Mouse (Mus musculus): Measurements from ENCODE around the gene Acadl. TPM values are rescaled to one million over a fixed set of nuclear protein-coding genes. Genes with fewer than 3 reads are reported as not detected.
A peak's percentile ranks its signal among the peaks of the same experiment; 100 is the strongest.

Gene Acadl
- polyA plus RNA-seq (2015; fragmentation: Nextera tagmentation; extraction: Ambion mirVana) = 144 and 161 TPM in 2 replicates

DNA sequence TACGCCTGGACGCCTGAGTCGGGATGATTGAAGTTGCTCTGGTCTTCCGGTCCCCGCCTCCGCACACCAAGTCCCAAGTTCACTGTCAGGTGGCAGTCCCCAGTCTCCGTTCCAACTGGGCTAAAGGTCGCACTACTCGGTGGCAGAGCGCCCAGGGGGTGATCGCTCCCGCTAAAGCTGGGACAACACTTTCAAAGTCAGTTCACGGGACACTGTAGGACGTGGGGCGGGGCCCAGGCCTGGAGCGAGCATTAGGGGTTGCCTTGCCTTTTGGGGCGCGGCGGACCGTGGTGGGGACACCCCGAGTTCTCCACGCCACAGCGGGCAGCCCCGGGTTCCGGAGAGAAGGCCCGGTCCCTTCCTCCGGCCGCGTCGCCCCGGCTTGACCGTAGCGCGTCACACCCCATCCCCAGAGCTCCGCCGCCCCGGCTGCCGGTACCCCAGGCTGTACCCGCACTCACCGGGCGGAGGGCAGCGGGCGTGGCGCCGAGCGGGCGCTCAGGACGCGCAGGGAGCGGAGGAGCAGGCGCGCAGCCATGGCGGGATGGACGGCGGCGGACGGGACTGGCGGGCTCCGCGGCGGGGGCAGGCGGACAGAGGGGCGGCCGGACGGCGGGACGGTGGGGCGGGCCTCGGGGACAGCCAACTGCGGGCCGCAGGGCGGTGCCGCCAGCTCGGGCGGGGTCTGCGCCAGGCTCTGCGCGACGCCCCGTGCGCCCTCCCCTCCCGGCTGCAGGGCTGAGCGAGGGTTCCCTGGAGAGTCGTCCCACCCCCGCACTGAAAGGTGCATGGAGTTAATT is at the start of gene Acadl:
Gene Acadl (minus strand): TSS at position 566 of the 800 bp plus-strand sequence.
- under 1% methylated on average over 68 of the region's 85 CpGs for WGBS
- ATAC-seq (ENCODE audit: low FRiP score, low TSS enrichment) = peak; percentile 98

DNA sequence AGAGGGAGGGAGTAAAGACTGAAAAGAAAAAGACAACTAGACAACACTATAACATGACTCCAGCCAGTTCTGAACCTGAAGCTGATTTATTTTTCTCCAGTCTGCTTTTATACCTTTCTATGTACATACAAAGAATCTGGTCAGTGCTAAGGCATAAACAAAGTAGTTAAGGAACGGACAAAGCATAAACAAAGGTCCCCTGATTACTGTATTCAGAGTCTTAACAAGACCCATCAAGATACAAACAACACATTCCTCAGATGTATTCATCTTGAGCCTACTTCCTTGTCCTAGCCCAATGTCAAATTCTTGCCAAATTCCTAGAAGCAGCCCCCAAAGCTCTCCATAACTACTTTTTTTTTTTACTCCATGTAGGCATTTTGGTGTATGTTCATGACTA is 49.2 kb upstream of the Acadl start:
- Histone ChIP-seq H3K36me3 (ENCODE audit: insufficient read depth, low read length) (no peaks in the 10 kb centered on the region), H3K4me3 (ENCODE audit: low read length) (no peak overlapping the region), H3K4me2 (replicated peaks; ENCODE audit: low read depth, low read length) (no peak overlapping the region), H3K27me3 (ENCODE audit: insufficient read depth, low read length) (no peaks in the 10 kb centered on the region), H3K9me3 (ENCODE audit: low read length) (peaks cover 6% of the 10 kb centered on the region), H3K27ac (ENCODE audit: low read length) (no peak overlapping the region), H3K4me1 (ENCODE audit: insufficient read depth, low read length) (no peaks in the 10 kb centered on the region), H3K9ac (replicated peaks; ENCODE audit: low read length) (no peak overlapping the region)
- no peak for ATAC-seq (ENCODE audit: low FRiP score, low TSS enrichment)
- WGBS = 85% methylated on average over 1 of the region's 1 CpGs

More for the DNA sequence above, at the start of gene Acadl:
- Histone ChIP-seq H3K27ac (ENCODE audit: low read length) (peak within 1 kb of the TSS; percentile 93), H3K9ac (replicated peaks; ENCODE audit: low read length) (peak within 1 kb of the TSS; percentile 90), H3K36me3 (ENCODE audit: insufficient read depth, low read length) (peaks cover 16% of the 10 kb centered on the region), H3K4me2 (replicated peaks; ENCODE audit: low read depth, low read length) (peak within 1 kb of the TSS; percentile 52), H3K9me3 (ENCODE audit: low read length) (peaks cover 9% of the 10 kb centered on the region; the same call in 1 of the 2 replicates), H3K27me3 (ENCODE audit: insufficient read depth, low read length) (no peaks in the 10 kb centered on the region), H3K4me3 (ENCODE audit: low read length) (peak within 1 kb of the TSS; percentile 86), H3K4me1 (ENCODE audit: insufficient read depth, low read length) (peaks cover 8% of the 10 kb centered on the region)

GRCm38 (mm10) chr1:66902566-66902965 is 39.5 kb upstream of the Acadl start:
- no peaks in the 10 kb centered on the region for H3K9me3 ChIP-seq (ENCODE audit: low read length)
- no peak overlapping the region for H3K4me2 ChIP-seq (replicated peaks; ENCODE audit: low read depth, low read length)
- WGBS = 90% methylated on average over 3 of the region's 3 CpGs
- no peak for ATAC-seq (ENCODE audit: low FRiP score, low TSS enrichment)
- no peak overlapping the region for H3K27ac ChIP-seq (ENCODE audit: low read length)
- no peaks in the 10 kb centered on the region for H3K36me3 ChIP-seq (ENCODE audit: insufficient read depth, low read length)
- no peaks in the 10 kb centered on the region for H3K4me1 ChIP-seq (ENCODE audit: insufficient read depth, low read length)
- H3K27me3 ChIP-seq (ENCODE audit: insufficient read depth, low read length) = no peaks in the 10 kb centered on the region
- H3K9ac ChIP-seq (replicated peaks; ENCODE audit: low read length) = no peak overlapping the region
- H3K4me3 ChIP-seq (ENCODE audit: low read length) = no peak overlapping the region

- H3K27me3 ChIP-seq (ENCODE audit: insufficient read depth, low read length) = no peaks in the 10 kb centered on the region
- H3K36me3 ChIP-seq (ENCODE audit: insufficient read depth, low read length) = no peaks in the 10 kb centered on the region
- no peaks in the 10 kb centered on the region for H3K9me3 ChIP-seq (ENCODE audit: low read length)
- no peak overlapping the region for H3K9ac ChIP-seq (replicated peaks; ENCODE audit: low read length)
- H3K4me2 ChIP-seq (replicated peaks; ENCODE audit: low read depth, low read length) = no peak overlapping the region
- no peak overlapping the region for H3K27ac ChIP-seq (ENCODE audit: low read length)
- WGBS = 63% methylated on average over 4 of the region's 4 CpGs
- ATAC-seq (ENCODE audit: low FRiP score, low TSS enrichment) = no peak
- H3K4me1 ChIP-seq (ENCODE audit: insufficient read depth, low read length) = 0 out of 2 replicates have a peak, but pooled peaks cover 1% of the 10 kb centered on the region
- no peak overlapping the region for H3K4me3 ChIP-seq (ENCODE audit: low read length)
Observed at GRCm38 (mm10) chr1:66900946-66901345, 37.9 kb upstream of the Acadl start.

- Histone ChIP-seq H3K9me3 (ENCODE audit: low read length) (no peaks in the 10 kb centered on the region), H3K9ac (replicated peaks; ENCODE audit: low read length) (no peak overlapping the region), H3K4me3 (ENCODE audit: low read length) (no peak overlapping the region), H3K27me3 (ENCODE audit: insufficient read depth, low read length) (no peaks in the 10 kb centered on the region), H3K27ac (ENCODE audit: low read length) (no peak overlapping the region), H3K36me3 (ENCODE audit: insufficient read depth, low read length) (no peaks in the 10 kb centered on the region), H3K4me1 (ENCODE audit: insufficient read depth, low read length) (0 out of 2 replicates have a peak, but pooled peaks cover 3% of the 10 kb centered on the region), H3K4me2 (replicated peaks; ENCODE audit: low read depth, low read length) (no peak overlapping the region)
- 63% methylated on average over 7 of the region's 7 CpGs for WGBS
- ATAC-seq (ENCODE audit: low FRiP score, low TSS enrichment) = no peak
Observed at GRCm38 (mm10) chr1:66898261-66898660, 35.2 kb upstream of the Acadl start.

- H3K36me3 ChIP-seq (ENCODE audit: insufficient read depth, low read length) = no peaks in the 10 kb centered on the region
- peak overlapping the region; percentile 13; the same call in 1 of the 2 replicates for H3K4me3 ChIP-seq (ENCODE audit: low read length)
- H3K27ac ChIP-seq (ENCODE audit: low read length) = no peak overlapping the region
- H3K4me2 ChIP-seq (replicated peaks; ENCODE audit: low read depth, low read length) = peak overlapping the region; percentile 45
- H3K27me3 ChIP-seq (ENCODE audit: insufficient read depth, low read length) = no peaks in the 10 kb centered on the region
- H3K4me1 ChIP-seq (ENCODE audit: insufficient read depth, low read length) = 0 out of 2 replicates have a peak, but pooled peaks cover 3% of the 10 kb centered on the region
- no peaks in the 10 kb centered on the region for H3K9me3 ChIP-seq (ENCODE audit: low read length)
- peak overlapping the region; percentile 49 for H3K9ac ChIP-seq (replicated peaks; ENCODE audit: low read length)
- WGBS = 40% methylated on average over 5 of the region's 5 CpGs
- ATAC-seq (ENCODE audit: low FRiP score, low TSS enrichment) = 0 out of 2 replicates have a peak, but pooled peaks have one; percentile 29
Observed at GRCm38 (mm10) chr1:66896556-66896955, 33.5 kb upstream of the Acadl start.

DNA sequence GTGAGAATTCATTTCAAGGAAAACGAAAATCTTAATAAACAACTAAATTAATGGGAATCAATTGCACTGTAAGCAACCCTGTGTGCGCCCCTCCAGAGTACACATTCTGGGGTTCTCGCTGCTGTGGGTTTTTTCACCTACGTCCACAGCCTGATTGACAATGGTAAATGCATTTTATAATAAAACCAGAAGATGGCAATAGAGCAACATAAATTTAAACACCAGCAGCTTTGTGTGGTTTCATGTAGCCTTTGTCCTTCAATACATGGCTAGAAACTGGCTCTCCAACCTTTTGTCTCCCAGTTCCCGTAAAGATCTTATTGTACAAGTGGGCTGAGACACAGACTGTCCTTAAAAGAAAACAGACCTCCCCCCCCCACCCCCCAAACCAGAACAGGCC is 33.0 kb upstream of the Acadl start:
- Histone ChIP-seq H3K27ac (ENCODE audit: low read length) (no peak overlapping the region), H3K4me1 (ENCODE audit: insufficient read depth, low read length) (0 out of 2 replicates have a peak, but pooled peaks cover 3% of the 10 kb centered on the region), H3K9me3 (ENCODE audit: low read length) (no peaks in the 10 kb centered on the region), H3K9ac (replicated peaks; ENCODE audit: low read length) (peak overlapping the region; percentile 49), H3K4me3 (ENCODE audit: low read length) (peak overlapping the region; percentile 13), H3K4me2 (replicated peaks; ENCODE audit: low read depth, low read length) (peak overlapping the region; percentile 45), H3K36me3 (ENCODE audit: insufficient read depth, low read length) (no peaks in the 10 kb centered on the region), H3K27me3 (ENCODE audit: insufficient read depth, low read length) (no peaks in the 10 kb centered on the region)
- 32% methylated on average over 5 of the region's 5 CpGs for WGBS
- ATAC-seq (ENCODE audit: low FRiP score, low TSS enrichment) = peak; percentile 84

DNA sequence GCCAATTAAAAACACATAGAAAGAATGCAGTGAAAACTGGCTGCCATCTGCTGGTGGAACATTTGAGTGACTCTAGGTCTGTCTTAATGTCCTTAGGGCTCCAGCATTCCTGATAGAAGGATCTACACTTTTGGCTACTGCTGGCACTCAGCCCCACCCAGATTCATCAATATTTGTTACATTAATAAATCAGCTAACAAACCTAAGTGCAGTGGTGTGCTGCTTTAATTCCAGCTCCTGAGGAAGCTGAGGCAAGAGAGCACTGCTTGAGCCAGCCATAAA is 32.7 kb upstream of the Acadl start:
- Histone ChIP-seq H3K4me3 (ENCODE audit: low read length) (peak overlapping the region; percentile 13), H3K9ac (replicated peaks; ENCODE audit: low read length) (no peak overlapping the region), H3K36me3 (ENCODE audit: insufficient read depth, low read length) (no peaks in the 10 kb centered on the region), H3K4me1 (ENCODE audit: insufficient read depth, low read length) (0 out of 2 replicates have a peak, but pooled peaks cover 3% of the 10 kb centered on the region), H3K27me3 (ENCODE audit: insufficient read depth, low read length) (no peaks in the 10 kb centered on the region), H3K9me3 (ENCODE audit: low read length) (no peaks in the 10 kb centered on the region), H3K27ac (ENCODE audit: low read length) (no peak overlapping the region), H3K4me2 (replicated peaks; ENCODE audit: low read depth, low read length) (peak overlapping the region; percentile 45)
- peak; percentile 87 for ATAC-seq (ENCODE audit: low FRiP score, low TSS enrichment)

DNA sequence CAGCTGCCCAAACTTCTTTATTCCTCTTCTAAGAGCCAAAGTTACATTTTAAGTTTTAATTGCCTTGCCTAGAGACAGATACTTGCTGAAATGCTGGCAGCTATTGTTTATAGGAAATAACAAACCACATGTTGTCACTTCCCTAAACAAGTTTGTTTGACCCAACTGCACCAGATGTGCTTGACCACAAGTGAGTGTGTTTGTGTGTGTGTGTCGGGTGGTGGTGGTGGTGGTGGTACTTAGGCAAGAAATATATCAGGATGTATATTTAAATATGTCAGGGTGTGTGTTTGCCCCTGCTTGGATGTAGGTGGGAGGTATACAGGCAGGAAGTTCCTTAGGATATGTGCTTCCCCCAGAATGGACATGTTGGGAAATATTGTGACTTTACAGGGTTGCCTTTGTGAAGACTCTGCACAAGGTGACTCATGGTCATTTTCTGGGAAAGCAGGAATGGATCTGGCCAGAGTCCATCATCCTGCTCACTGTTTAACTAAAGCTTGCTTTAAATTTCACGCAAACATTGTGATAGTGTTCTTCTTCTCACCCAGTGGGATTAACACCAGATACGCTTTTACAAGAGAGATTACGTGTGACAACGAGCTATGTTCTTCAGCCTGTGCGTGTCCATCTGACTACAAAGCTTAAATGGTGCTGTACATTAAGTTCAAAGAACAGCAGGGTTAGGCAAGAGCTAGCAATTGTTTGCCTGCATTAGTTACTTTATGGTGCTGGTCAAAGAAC is 32.2 kb upstream of the Acadl start:
- no peaks in the 10 kb centered on the region for H3K9me3 ChIP-seq (ENCODE audit: low read length)
- WGBS = 68% methylated on average over 6 of the region's 6 CpGs
- no peak overlapping the region for H3K27ac ChIP-seq (ENCODE audit: low read length)
- no peak overlapping the region for H3K9ac ChIP-seq (replicated peaks; ENCODE audit: low read length)
- no peak for ATAC-seq (ENCODE audit: low FRiP score, low TSS enrichment)
- H3K4me3 ChIP-seq (ENCODE audit: low read length) = no peak overlapping the region
- H3K27me3 ChIP-seq (ENCODE audit: insufficient read depth, low read length) = no peaks in the 10 kb centered on the region
- 0 out of 2 replicates have a peak, but pooled peaks cover 3% of the 10 kb centered on the region for H3K4me1 ChIP-seq (ENCODE audit: insufficient read depth, low read length)
- no peak overlapping the region for H3K4me2 ChIP-seq (replicated peaks; ENCODE audit: low read depth, low read length)
- H3K36me3 ChIP-seq (ENCODE audit: insufficient read depth, low read length) = no peaks in the 10 kb centered on the region

- no peak overlapping the region for H3K9ac ChIP-seq (replicated peaks; ENCODE audit: low read length)
- H3K9me3 ChIP-seq (ENCODE audit: low read length) = no peaks in the 10 kb centered on the region
- H3K36me3 ChIP-seq (ENCODE audit: insufficient read depth, low read length) = no peaks in the 10 kb centered on the region
- H3K4me2 ChIP-seq (replicated peaks; ENCODE audit: low read depth, low read length) = no peak overlapping the region
- H3K27ac ChIP-seq (ENCODE audit: low read length) = no peak overlapping the region
- 97% methylated on average over 1 of the region's 1 CpGs for WGBS
- no peaks in the 10 kb centered on the region for H3K27me3 ChIP-seq (ENCODE audit: insufficient read depth, low read length)
- ATAC-seq (ENCODE audit: low FRiP score, low TSS enrichment) = no peak
- H3K4me3 ChIP-seq (ENCODE audit: low read length) = no peak overlapping the region
- no peaks in the 10 kb centered on the region for H3K4me1 ChIP-seq (ENCODE audit: insufficient read depth, low read length)
Observed at GRCm38 (mm10) chr1:66887175-66887574, 24.1 kb upstream of the Acadl start.
